Mouse (Mus musculus) ovary, adult 18-20 months (tissue): Measurements from ENCODE around the gene Tfe3.
"Not testable (repeated sequence)": the region's sequence is repeated elsewhere in the genome, so short reads cannot be mapped to it uniquely, and the experiment has no call there.

Experiments used
- DNase-seq: peaks from one replicate; pipeline ENCODE4 v3.0.0; 2022; ENCODE audit warnings: low spot score, mixed read lengths

Tfe3 gene

GRCm38 (mm10) chrX:7753627-7754026 is 8.7 kb upstream of the Tfe3 start:
- not testable (repeated sequence) for DNase-seq

- no peak for DNase-seq
These were observed 499 bp downstream of the Tfe3 start for GRCm38 (mm10) chrX:7762921-7763197.

GRCm38 (mm10) chrX:7763631-7764393 is 1.5 kb downstream of the Tfe3 start:
- DNase-seq, result peak; percentile 43

GRCm38 (mm10) chrX:7764657-7765280 is 2.4 kb downstream of the Tfe3 start:
- no peak for DNase-seq

GRCm38 (mm10) chrX:7765281-7765670 is 2.9 kb downstream of the Tfe3 start:
- DNase-seq, result no peak

- peak; percentile 59 for DNase-seq
These were observed 3.4 kb downstream of the Tfe3 start for GRCm38 (mm10) chrX:7765764-7766163.

- no peak for DNase-seq
These were observed 7.1 kb downstream of the Tfe3 start for GRCm38 (mm10) chrX:7769302-7770017.

DNA sequence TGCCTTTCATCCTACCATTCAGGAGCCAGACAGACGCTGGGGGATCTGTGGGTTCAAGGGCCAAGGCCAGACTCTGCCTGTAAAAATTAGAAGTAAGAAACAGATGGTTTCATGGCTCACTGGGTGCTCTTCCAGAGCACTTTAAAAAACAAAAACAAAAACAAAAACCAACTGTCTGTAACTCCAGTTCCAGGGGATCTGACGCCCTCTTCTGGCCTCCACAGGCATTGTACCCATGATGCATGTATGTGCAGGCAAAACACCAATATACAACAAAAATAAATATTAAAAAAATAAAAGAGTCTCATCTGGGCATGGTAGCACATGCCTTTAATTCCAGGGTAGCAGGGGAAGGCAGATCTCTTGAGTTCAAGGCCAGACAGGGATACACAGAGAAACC is 10.4 kb downstream of the Tfe3 start:
- no peak for DNase-seq

DNA sequence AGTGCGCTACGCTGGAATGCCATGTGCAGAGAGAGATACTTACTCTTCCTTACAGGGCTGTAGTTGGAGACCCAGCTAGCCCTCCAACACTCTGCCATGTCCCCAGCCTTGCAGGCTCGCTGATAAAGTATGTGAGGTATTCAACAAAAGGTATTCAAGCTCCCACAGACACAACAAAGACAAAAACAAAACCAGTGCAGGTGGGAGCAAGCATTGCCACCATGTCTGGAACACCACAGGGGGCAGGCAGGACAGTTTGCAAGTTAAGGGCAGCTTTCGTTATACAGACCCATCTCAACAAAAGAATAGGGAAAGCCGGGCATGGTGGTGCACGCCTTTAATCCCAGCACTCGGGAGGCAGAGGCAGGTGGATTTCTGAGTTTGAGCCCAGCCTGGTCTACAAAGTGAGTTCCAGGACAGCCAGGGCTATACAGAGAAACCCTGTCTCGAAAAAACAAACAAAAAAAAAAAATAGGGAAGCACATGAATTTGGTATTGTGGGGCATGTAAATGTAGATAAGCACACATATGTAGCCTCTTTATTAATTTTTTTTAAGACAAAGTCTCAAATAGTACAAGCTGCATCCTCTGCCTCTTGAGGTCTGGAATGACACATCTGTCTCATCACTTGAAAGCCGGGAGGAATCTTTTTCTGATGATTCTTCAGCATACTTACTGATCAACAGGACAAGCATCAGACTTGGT is 13.3 kb downstream of the Tfe3 start:
- DNase-seq, result no peak

DNA sequence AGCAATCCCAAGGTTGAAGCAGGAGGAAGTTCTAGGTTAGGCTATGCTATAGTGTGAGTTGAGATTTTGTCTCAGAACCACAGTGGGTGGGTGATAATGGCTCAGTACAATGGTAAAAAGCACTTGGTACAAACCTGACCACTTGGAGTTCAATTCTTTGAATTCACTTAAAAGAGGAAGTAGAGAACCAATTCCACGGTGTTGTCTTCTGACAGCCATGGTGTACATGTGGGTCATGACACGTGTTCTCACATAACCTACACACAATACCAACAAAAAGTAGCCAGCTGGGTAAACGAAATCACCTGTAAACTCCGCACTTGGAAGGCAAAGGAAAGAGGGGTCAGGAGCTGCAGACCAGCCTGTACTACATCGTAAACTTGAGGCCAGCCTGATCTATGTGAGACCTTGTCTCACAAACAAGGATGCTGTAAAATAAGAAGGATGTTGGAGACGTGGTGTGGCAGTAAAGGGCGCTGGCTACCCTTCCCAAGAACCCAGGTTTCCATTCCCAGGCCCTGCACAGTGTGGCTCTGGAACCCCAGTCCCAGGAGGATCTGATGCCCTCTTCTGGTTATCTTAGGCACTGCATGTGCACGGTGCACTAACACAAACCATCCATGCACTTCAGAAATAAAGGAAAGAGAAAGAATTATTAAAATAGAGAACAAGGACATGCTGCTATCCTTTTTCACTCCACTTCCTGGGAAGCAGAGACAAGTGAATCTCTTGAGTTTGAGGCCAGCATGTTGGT is 14.1 kb downstream of the Tfe3 start:
- DNase-seq, result no peak

- DNase-seq, result no peak
These were observed 16.3 kb downstream of the Tfe3 start for GRCm38 (mm10) chrX:7778450-7779244.

DNA sequence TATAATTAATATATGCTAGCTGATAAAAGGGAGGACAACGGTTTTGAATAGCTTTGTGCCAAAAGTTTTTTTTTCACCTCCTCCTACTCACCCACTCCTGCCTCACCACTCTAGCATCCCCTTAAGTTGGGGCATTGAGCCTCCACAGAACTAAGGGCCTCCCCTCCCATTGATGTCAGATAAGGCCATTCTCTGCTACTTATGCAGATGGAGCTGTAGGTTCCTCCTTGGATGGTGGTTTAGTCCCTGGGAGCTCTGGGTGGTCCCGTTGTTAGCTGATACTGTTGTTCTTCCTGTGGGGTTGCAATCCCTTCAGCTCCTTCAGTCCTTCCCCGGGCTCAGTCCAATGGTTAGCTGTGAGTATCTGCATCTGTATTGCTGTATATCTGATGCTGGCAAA is 16.9 kb downstream of the Tfe3 start:
- no peak for DNase-seq

- DNase-seq, result no peak
These were observed 20.3 kb downstream of the Tfe3 start for GRCm38 (mm10) chrX:7782603-7783092.

DNA sequence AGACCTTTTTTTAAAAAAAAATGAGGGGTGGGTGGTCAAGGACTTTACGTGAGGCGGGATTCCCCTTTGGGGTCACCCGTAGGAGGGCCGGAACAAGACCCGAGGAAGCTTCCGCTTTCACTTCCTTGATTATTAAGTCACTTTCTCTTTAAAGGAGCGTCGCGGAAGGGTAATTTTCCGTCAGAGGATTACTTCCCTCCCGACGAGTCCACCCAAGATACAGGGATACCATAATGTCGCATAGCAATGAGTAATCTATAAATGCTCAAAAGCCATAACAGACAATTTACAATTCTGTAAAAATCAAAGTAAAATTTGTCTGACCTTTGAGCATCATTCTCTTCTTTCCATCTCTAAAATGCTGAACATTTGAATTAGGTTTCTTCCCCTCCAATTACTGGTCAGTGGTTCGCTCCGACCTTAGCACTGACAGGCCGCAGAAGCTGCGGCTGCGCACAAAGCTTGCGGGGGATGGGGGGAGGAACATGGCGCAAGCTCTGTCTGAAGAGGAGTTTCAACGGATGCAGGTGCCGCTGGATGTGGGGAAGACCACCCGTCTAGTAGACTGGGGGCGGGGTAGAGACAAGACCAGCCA is 27.3 kb downstream of the Tfe3 start, which contains the start of gene Gripap1:
TSS of gene Gripap1 (plus strand) at position 224 of the 595 bp plus-strand sequence.
- peak; percentile 51 for DNase-seq

DNA sequence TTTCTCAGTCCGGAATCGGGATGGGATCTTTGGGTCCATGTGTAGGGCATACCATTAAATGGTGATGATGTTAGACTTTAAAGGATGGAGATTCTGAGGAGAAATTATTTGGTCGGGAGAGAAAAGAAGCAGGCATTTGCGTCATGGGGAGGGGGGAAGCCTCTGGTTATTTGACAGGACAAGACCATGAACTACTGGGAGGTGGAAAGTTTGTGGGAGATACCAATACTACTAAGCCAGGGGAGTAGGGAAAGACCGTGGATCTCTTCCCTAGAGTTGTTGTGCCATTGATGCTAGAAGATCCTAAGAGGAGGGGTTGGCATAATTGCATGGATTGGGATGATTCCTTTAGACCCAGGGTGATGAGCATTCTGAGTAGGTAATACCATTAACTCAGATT is 27.9 kb downstream of the Tfe3 start:
- DNase-seq, result no peak

- no peak for DNase-seq
These were observed 31.0 kb downstream of the Tfe3 start for GRCm38 (mm10) chrX:7793361-7793760.

DNA sequence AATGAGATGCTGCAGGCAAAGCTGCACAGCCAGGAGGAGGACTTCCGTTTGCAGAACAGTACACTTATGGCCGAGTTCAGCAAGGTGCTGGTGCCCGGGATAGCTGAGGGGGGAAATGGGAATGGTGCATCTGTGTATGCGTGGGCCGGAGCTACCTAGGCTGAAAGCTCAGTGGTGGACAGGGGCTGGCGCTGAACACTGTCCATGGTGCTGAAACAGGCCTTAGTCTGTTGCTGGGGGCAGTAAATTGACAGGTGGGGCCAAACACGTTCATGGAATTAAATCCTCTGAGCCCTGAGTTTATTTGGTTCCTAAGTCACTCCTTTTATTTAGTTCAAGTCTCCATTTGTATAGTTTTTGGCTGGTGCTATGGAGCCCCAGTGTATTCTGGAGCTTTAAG is 32.7 kb downstream of the Tfe3 start:
- no peak for DNase-seq

- DNase-seq, result no peak
These were observed 35.0 kb downstream of the Tfe3 start for GRCm38 (mm10) chrX:7797327-7797726.

DNA sequence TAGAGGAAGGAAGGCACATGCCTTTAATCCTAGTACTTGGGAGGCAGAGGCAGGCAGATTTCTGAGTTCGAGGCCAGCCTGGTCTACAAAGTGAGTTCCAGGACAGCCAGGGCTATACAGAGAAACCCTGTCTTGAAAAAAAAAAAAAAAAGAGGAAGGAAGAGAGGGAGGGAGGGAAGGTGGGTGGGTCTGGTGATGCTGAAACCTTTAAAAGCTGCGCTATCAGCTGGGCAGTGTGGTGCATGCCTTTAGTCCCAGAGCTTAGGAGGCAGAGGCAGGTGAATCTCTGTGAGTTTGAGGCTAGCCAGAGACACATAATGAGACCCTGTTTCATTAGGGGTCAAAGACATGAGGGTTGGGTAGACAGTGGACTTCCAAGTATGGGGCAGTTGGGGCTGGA is 39.8 kb downstream of the Tfe3 start:
- not testable (repeated sequence) for DNase-seq

DNA sequence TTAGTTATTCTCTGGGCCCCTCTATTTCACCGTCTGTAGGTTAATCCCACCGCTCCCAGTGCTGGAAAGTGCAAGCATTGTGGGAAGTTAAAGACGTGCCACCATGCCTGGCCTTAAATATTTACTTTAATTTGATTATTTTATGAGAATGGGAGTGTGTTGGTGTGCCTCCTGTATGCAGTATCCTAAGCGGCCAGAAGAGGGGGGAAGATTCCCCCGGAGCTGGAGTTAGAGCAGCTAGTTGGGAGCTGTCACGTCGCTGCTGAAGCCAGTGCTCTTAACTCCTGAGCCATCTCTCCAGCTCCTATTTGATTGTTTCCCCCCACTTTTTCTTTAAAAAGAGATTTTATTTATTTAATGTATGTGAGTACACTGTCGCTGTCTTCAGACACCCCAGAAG is 52.7 kb downstream of the Tfe3 start:
- not testable (repeated sequence) for DNase-seq
